ENCODE assay signal across 8 mouse cellular contexts in genomic region chr11:113201470-113201997, GRCm38 (mm10).
DNase-seq lines count a peak whose midpoint lies in the region; ATAC-seq and TF ChIP-seq lines count a peak whose summit lies in the region.

No protein-coding gene starts in this region.

- peaks cover 11% of the 10 kb centered on the region for H3K4me1 ChIP-seq in thymus, adult 2 months (replicated peaks; ENCODE audit: control insufficient read depth, insufficient read depth, low read length)
- H3K4me1 ChIP-seq in embryonic facial prominence, embryonic 14.5 days (ENCODE audit: control insufficient read depth, insufficient read depth, low read length) = peaks cover 8% of the 10 kb centered on the region
- no peaks in the 10 kb centered on the region for H3K4me1 ChIP-seq in heart, embryonic 11.5 days (ENCODE audit: control insufficient read depth, insufficient read depth, low read length)
- H3K4me1 ChIP-seq in kidney, embryonic 14.5 days (ENCODE audit: control insufficient read depth, insufficient read depth, low read length) = peaks cover 24% of the 10 kb centered on the region
- peaks cover 10% of the 10 kb centered on the region; the same call in 1 of the 2 replicates for H3K4me1 ChIP-seq in limb, embryonic 14.5 days (ENCODE audit: control insufficient read depth, insufficient read depth, low read length)
- H3K4me1 ChIP-seq in midbrain, embryonic 15.5 days = peaks cover 14% of the 10 kb centered on the region
- peaks cover 7% of the 10 kb centered on the region for H3K4me1 ChIP-seq in spleen, adult 2 months (ENCODE audit: control insufficient read depth, insufficient read depth, insufficient read length)

- TF ChIP-seq POLR2A in thymus, adult 2 months (IDR thresholded peaks at IDR 0.05; ENCODE audit: control insufficient read depth, extremely low read depth, insufficient read depth, low read length, poor library complexity) = no peak
- TF ChIP-seq POLR2A in limb, embryonic 14.5 days (IDR thresholded peaks at IDR 0.05; ENCODE audit: borderline replicate concordance, extremely low read depth, insufficient read depth, insufficient read length) = peak; percentile 99; the same call in 1 of the 2 replicates
- TF ChIP-seq POLR2A in spleen, adult 2 months (IDR thresholded peaks at IDR 0.05; ENCODE audit: low read depth, low read length) = peak; percentile 95

- peak; percentile 93 for ATAC-seq in embryonic facial prominence, embryonic 14.5 days (ENCODE audit: low read depth)
- ATAC-seq in heart, embryonic 11.5 days (replicated peaks; ENCODE audit: insufficient number of reproducible peaks, low FRiP score, low TSS enrichment) = peak; percentile 74
- ATAC-seq in kidney, embryonic 14.5 days (ENCODE audit: low FRiP score, low TSS enrichment) = peak; percentile 90
- ATAC-seq in limb, embryonic 14.5 days (ENCODE audit: low FRiP score, low read depth) = peak; percentile 94
- peak; percentile 92 for ATAC-seq in midbrain, embryonic 15.5 days (replicated peaks)

- peak; percentile 20 for DNase-seq in thymus, adult 2 months
- no peak for DNase-seq in thymus, postnatal 10 days (ENCODE audit: low spot score in 2 of 2)
- DNase-seq in embryonic facial prominence, embryonic 14.5 days (ENCODE audit: low spot score) = peak; percentile 95
- DNase-seq in limb, embryonic 14.5 days (ENCODE audit: low spot score) = peak; percentile 95
- peak; percentile 40 to 55 for DNase-seq in spleen, adult 2 months (ENCODE audit: low read depth in 1 of 2, low spot score in 2 of 2)

- H3K27ac ChIP-seq in thymus, adult 2 months (ENCODE audit: control insufficient read depth, insufficient read depth, low read length) = no peak overlapping the region
- H3K27ac ChIP-seq in embryonic facial prominence, embryonic 14.5 days (replicated peaks; ENCODE audit: low read depth, low read length) = peak overlapping the region; percentile 56; the same call in 1 of the 2 replicates
- peak overlapping the region; percentile 58 for H3K27ac ChIP-seq in heart, embryonic 11.5 days (ENCODE audit: low read depth, low read length)
- peak overlapping the region; percentile 77 for H3K27ac ChIP-seq in kidney, embryonic 14.5 days (ENCODE audit: low read depth, low read length)
- H3K27ac ChIP-seq in limb, embryonic 14.5 days (replicated peaks; ENCODE audit: low read depth, low read length) = peak overlapping the region; percentile 61; the same call in 1 of the 2 replicates
- H3K27ac ChIP-seq in midbrain, embryonic 15.5 days = peak overlapping the region; percentile 87
- peak overlapping the region; percentile 81 for H3K27ac ChIP-seq in spleen, adult 2 months (ENCODE audit: insufficient read depth, low read length)

- peak overlapping the region; percentile 97 for H3K4me2 ChIP-seq in embryonic facial prominence, embryonic 14.5 days (ENCODE audit: low read depth, low read length)
- H3K4me2 ChIP-seq in heart, embryonic 11.5 days = peak overlapping the region; percentile 91
- H3K4me2 ChIP-seq in kidney, embryonic 14.5 days (replicated peaks; ENCODE audit: low read depth, low read length) = peak overlapping the region; percentile 98
- H3K4me2 ChIP-seq in limb, embryonic 14.5 days (replicated peaks; ENCODE audit: low read depth, low read length, severe bottlenecking) = peak overlapping the region; percentile 76
- H3K4me2 ChIP-seq in midbrain, embryonic 15.5 days = peak overlapping the region; percentile 72

- no peaks in the 10 kb centered on the region for H3K9me3 ChIP-seq in embryonic facial prominence, embryonic 14.5 days (ENCODE audit: control insufficient read depth, low read length)
- no peaks in the 10 kb centered on the region for H3K9me3 ChIP-seq in heart, embryonic 11.5 days (replicated peaks; ENCODE audit: control insufficient read depth, low read length)
- H3K9me3 ChIP-seq in kidney, embryonic 14.5 days (ENCODE audit: control insufficient read depth, low read length) = no peaks in the 10 kb centered on the region
- no peaks in the 10 kb centered on the region for H3K9me3 ChIP-seq in limb, embryonic 14.5 days (ENCODE audit: control insufficient read depth, low read length)
- no peaks in the 10 kb centered on the region for H3K9me3 ChIP-seq in midbrain, embryonic 15.5 days

- TF ChIP-seq CTCF in thymus, adult 2 months (IDR thresholded peaks at IDR 0.05; ENCODE audit: borderline replicate concordance, control insufficient read depth, extremely low read depth, insufficient read depth, low read length, poor library complexity) = no peak
- TF ChIP-seq CTCF in spleen, adult 2 months (IDR thresholded peaks at IDR 0.05; ENCODE audit: extremely low read depth, insufficient read depth, insufficient read length, insufficient replicate concordance) = no peak

- H3K27me3 ChIP-seq in thymus, adult 2 months (ENCODE audit: control insufficient read depth, insufficient read depth, low read length) = peaks cover 4% of the 10 kb centered on the region; the same call in 1 of the 2 replicates
- H3K27me3 ChIP-seq in embryonic facial prominence, embryonic 14.5 days (replicated peaks; ENCODE audit: control insufficient read depth, insufficient read depth, low read length) = peaks cover 8% of the 10 kb centered on the region; the same call in 1 of the 2 replicates
- H3K27me3 ChIP-seq in heart, embryonic 11.5 days (ENCODE audit: control insufficient read depth, insufficient read depth, low read length) = peaks cover 14% of the 10 kb centered on the region; the same call in 1 of the 2 replicates
- 0 out of 2 replicates have a peak, but pooled peaks cover 2% of the 10 kb centered on the region for H3K27me3 ChIP-seq in kidney, embryonic 14.5 days (ENCODE audit: control insufficient read depth, insufficient read depth, low read length)
- H3K27me3 ChIP-seq in limb, embryonic 14.5 days (ENCODE audit: control insufficient read depth, insufficient read depth, low read length) = no peaks in the 10 kb centered on the region
- H3K27me3 ChIP-seq in midbrain, embryonic 15.5 days (replicated peaks) = peaks cover 34% of the 10 kb centered on the region
- peaks cover 2% of the 10 kb centered on the region for H3K27me3 ChIP-seq in spleen, adult 2 months (ENCODE audit: control insufficient read depth, insufficient read depth, low read length)

- H3K4me3 ChIP-seq in thymus, adult 2 months (ENCODE audit: control insufficient read depth, insufficient read depth, low read length) = peak overlapping the region; percentile 54
- H3K4me3 ChIP-seq in embryonic facial prominence, embryonic 14.5 days (ENCODE audit: low read depth, low read length) = peak overlapping the region; percentile 69
- peak overlapping the region; percentile 55 for H3K4me3 ChIP-seq in heart, embryonic 11.5 days (ENCODE audit: low read depth, low read length)
- H3K4me3 ChIP-seq in kidney, embryonic 14.5 days (ENCODE audit: low read length) = peak overlapping the region; percentile 66
- H3K4me3 ChIP-seq in limb, embryonic 14.5 days (replicated peaks; ENCODE audit: low read length) = peak overlapping the region; percentile 58
- peak overlapping the region; percentile 73 for H3K4me3 ChIP-seq in midbrain, embryonic 15.5 days
- H3K4me3 ChIP-seq in spleen, adult 2 months (ENCODE audit: extremely low read depth, insufficient read depth, insufficient read length) = peak overlapping the region; percentile 88

- peak overlapping the region; percentile 76 for H3K9ac ChIP-seq in embryonic facial prominence, embryonic 14.5 days (ENCODE audit: low read depth, low read length)
- H3K9ac ChIP-seq in heart, embryonic 11.5 days (ENCODE audit: low read depth, low read length) = peak overlapping the region; percentile 76
- peak overlapping the region; percentile 70 for H3K9ac ChIP-seq in kidney, embryonic 14.5 days (ENCODE audit: low read depth, low read length)
- H3K9ac ChIP-seq in limb, embryonic 14.5 days (ENCODE audit: low read depth, low read length, severe bottlenecking) = peak overlapping the region; percentile 70
- peak overlapping the region; percentile 83 for H3K9ac ChIP-seq in midbrain, embryonic 15.5 days

- H3K36me3 ChIP-seq in thymus, adult 2 months (ENCODE audit: control insufficient read depth, insufficient read depth, low read length) = no peaks in the 10 kb centered on the region
- H3K36me3 ChIP-seq in embryonic facial prominence, embryonic 14.5 days (ENCODE audit: control insufficient read depth, insufficient read depth, low read length) = no peaks in the 10 kb centered on the region
- H3K36me3 ChIP-seq in heart, embryonic 11.5 days (ENCODE audit: control insufficient read depth, insufficient read depth, low read length) = no peaks in the 10 kb centered on the region
- H3K36me3 ChIP-seq in kidney, embryonic 14.5 days (ENCODE audit: control insufficient read depth, insufficient read depth, low read length) = no peaks in the 10 kb centered on the region
- no peaks in the 10 kb centered on the region for H3K36me3 ChIP-seq in limb, embryonic 14.5 days (ENCODE audit: control insufficient read depth, insufficient read depth, low read length)
- H3K36me3 ChIP-seq in midbrain, embryonic 15.5 days (replicated peaks) = no peaks in the 10 kb centered on the region
- H3K36me3 ChIP-seq in spleen, adult 2 months (ENCODE audit: control insufficient read depth, insufficient read depth, low read length) = no peaks in the 10 kb centered on the region

- WGBS in thymus, adult 2 months = 1% methylated on average over 42 of the region's 42 CpGs
- under 1% methylated on average over 40 of the region's 42 CpGs for WGBS in embryonic facial prominence, embryonic 14.5 days
- WGBS in heart, embryonic 11.5 days (ENCODE audit: insufficient replicate concordance) = under 1% methylated on average over 42 of the region's 42 CpGs
- WGBS in kidney, embryonic 14.5 days = under 1% methylated on average over 42 of the region's 42 CpGs
- WGBS in limb, embryonic 14.5 days = 1% methylated on average over 42 of the region's 42 CpGs
- WGBS in midbrain, embryonic 15.5 days = under 1% methylated on average over 42 of the region's 42 CpGs
- WGBS in spleen, adult 2 months = under 1% methylated on average over 42 of the region's 42 CpGs

Comparison
In these comparisons a context has a peak if more than half of its experiments do, and no peak if none do; other contexts are left out.
1. DNase-seq: peak in thymus, adult 2 months (single experiment), embryonic facial prominence, embryonic 14.5 days (single experiment), limb, embryonic 14.5 days (single experiment) and spleen, adult 2 months (2 of 2); none in thymus, postnatal 10 days (0 of 2).
2. Peak in every context shown above with its lines, with median percentiles within 50 percentile points of each other: H3K4me3 ChIP-seq, ATAC-seq, H3K4me2 ChIP-seq and H3K9ac ChIP-seq.